Mouse (Mus musculus) gastrocnemius, postnatal 14 days (tissue): ENCODE data around the gene Lipe. TPM values are rescaled to one million over a fixed set of nuclear protein-coding genes. Genes with fewer than 3 reads are reported as not detected.

Experiments used
- DNase-seq: peaks from one replicate; pipeline ENCODE4 v3.0.0; 2021; ENCODE audit warnings: mixed read lengths
- intact Hi-C: fragments of 180-260 bp; cut with DNase I; formaldehyde crosslinking; loops from one replicate; pipeline ENCODE4 v1.15.1; 2025; ENCODE audit warnings: low total_unique reads
- total RNA-seq, 2 experiments: library from RNA; stranded (reverse); gene quantifications; 2 replicates each; pipeline ENCODE4 v1.2.3; 2021

Lipe gene
- total RNA-seq, 2 experiments from 2014 or later, result 11.4 to 18.8 TPM

- DNase-seq, result peak; percentile 72
- intact Hi-C loops, result no loop called here
Measured at GRCm38 (mm10) chr7:25376556-25376955, 22.0 kb downstream of the Lipe start.

GRCm38 (mm10) chr7:25372441-25372840 is 26.1 kb downstream of the Lipe start:
- intact Hi-C loops, result no loop called here

GRCm38 (mm10) chr7:25369058-25369749 is 29.3 kb downstream of the Lipe start, which contains the start of gene Cnfn:
TSS of gene Cnfn (minus strand) at chr7:25369724.
- DNase-seq, result no peak
- intact Hi-C loops, result loop anchor here (5.0 kb wide), 1 partner anchor 43 kb away; the partner anchor contains the start of gene Cxcl17

More at GRCm38 (mm10) chr7:25372441-25372840, 26.1 kb downstream of the Lipe start:
- DNase-seq, result no peak

GRCm38 (mm10) chr7:25368333-25368732 is 30.2 kb downstream of the Lipe start:
- intact Hi-C loops, result loop anchor here (5.0 kb wide), 1 partner anchor 44 kb away; the partner anchor contains the start of gene Cxcl17
- DNase-seq, result no peak

- intact Hi-C loops, result loop anchor here (5.0 kb wide), 1 partner anchor 45 kb away; the partner anchor contains the start of gene Cxcl17
- DNase-seq, result no peak
Measured at GRCm38 (mm10) chr7:25367632-25368293, 30.7 kb downstream of the Lipe start.

- intact Hi-C loops, result loop anchor here (5.0 kb wide), 1 partner anchor 46 kb away; the partner anchor contains the start of gene Cxcl17
- DNase-seq, result no peak
Measured at GRCm38 (mm10) chr7:25365937-25366625, 32.4 kb downstream of the Lipe start.

- intact Hi-C loops, result no loop called here
- DNase-seq, result no peak
Measured at GRCm38 (mm10) chr7:25363632-25364031, 34.9 kb downstream of the Lipe start.

GRCm38 (mm10) chr7:25363151-25363550 is 35.4 kb downstream of the Lipe start:
- no peak for DNase-seq
- intact Hi-C loops, result no loop called here

- intact Hi-C loops, result no loop called here
- peak; percentile 43 for DNase-seq
Measured at GRCm38 (mm10) chr7:25358721-25359206, 39.7 kb downstream of the Lipe start.

GRCm38 (mm10) chr7:25348861-25349260 is 49.6 kb downstream of the Lipe start:
- intact Hi-C loops, result no loop called here
- DNase-seq, result no peak

GRCm38 (mm10) chr7:25341000-25341784 is 57.3 kb downstream of the Lipe start:
- DNase-seq, result no peak
- intact Hi-C loops, result no loop called here

GRCm38 (mm10) chr7:25339329-25339728 is 59.2 kb downstream of the Lipe start:
- intact Hi-C loops, result no loop called here
- no peak for DNase-seq

- intact Hi-C loops, result no loop called here
- DNase-seq, result no peak
Measured at GRCm38 (mm10) chr7:25334472-25334871, 64.0 kb downstream of the Lipe start.

GRCm38 (mm10) chr7:25333596-25334307 is 64.8 kb downstream of the Lipe start:
- intact Hi-C loops, result no loop called here
- DNase-seq, result peak; percentile 80

Other genes with a start within 250 kb of the Lipe start
- under 1 TPM; 0.13 to 0.35 TPM for gene Pou2f2, start 219.0 kb downstream of the Lipe start, total RNA-seq
- 1 to 10 TPM; 5.7 to 8.7 TPM for gene Dedd2, start 178.1 kb downstream of the Lipe start, total RNA-seq
- gene Zfp526, start 177.3 kb downstream of the Lipe start, total RNA-seq, result 1 to 10 TPM; 5.4 to 5.9 TPM
- gene Gsk3a, start 160.9 kb downstream of the Lipe start, total RNA-seq, result 10 to 100 TPM; 46.5 to 51.4 TPM
- gene Erf, start 147.9 kb downstream of the Lipe start, total RNA-seq, result 10 to 100 TPM in 1 of 2 experiments, 1 to 10 TPM in 1; 9.8 to 11.8 TPM
- 10 to 100 TPM; 38.2 to 44.1 TPM for gene Cic, start 131.0 kb downstream of the Lipe start, total RNA-seq
- 1 to 10 TPM; 3.0 to 4.5 TPM for gene Pafah1b3, start 100.7 kb downstream of the Lipe start, total RNA-seq
- not detected for gene Prr19, start 97.3 kb downstream of the Lipe start, total RNA-seq
- not detected for gene Tmem145, start 92.6 kb downstream of the Lipe start, total RNA-seq
- 10 to 100 TPM; 18.5 to 19.7 TPM for gene Megf8, start 81.5 kb downstream of the Lipe start, total RNA-seq
- gene Cnfn, start 29.0 kb downstream of the Lipe start, total RNA-seq, result not detected
- gene Cxcl17, start 14.2 kb upstream of the Lipe start, total RNA-seq, result not detected
- 1 to 10 TPM; 5.1 to 6.4 TPM for gene Ceacam1, start 78.9 kb upstream of the Lipe start, total RNA-seq
- gene Ceacam2, start 141.1 kb upstream of the Lipe start, total RNA-seq, result under 1 TPM; 0.43 to 0.60 TPM
- not detected for gene Erich4, start 217.2 kb upstream of the Lipe start, total RNA-seq
- gene Dmac2, start 220.7 kb upstream of the Lipe start, total RNA-seq, result 10 to 100 TPM; 24.2 to 31.3 TPM
- gene B3gnt8, start 227.9 kb upstream of the Lipe start, total RNA-seq, result 1 to 10 TPM; 2.2 to 2.4 TPM